19 mouse cellular contexts compared by ENCODE assay signal in the genomic region with DNA sequence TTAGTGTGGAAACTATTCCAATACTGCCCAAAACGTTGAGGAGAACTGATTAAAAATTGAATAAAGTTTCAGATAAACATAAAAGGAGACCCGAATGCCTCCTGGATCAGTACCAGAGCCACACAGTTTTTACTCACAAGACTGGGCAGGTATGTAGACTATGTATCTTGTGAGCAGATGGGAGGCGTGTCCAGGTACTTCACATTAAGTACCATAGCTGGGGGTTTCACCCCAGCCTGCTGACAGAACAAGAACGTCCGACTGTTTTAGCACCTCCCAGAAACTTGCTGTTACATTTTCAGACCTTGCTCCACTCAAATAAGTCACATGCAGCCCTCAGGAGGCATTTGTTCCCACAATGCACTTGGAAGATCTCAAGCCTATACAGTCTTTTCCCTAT.
DNase-seq lines count a peak whose midpoint lies in the region; ATAC-seq and TF ChIP-seq lines count a peak whose summit lies in the region.
"Had no signal": no experiment of that assay in that cellular context is flagged by ENCODE, and none has a peak within 500 bp of the region (broad histone marks: within the 10 kb centered on the region; RNA-seq: fewer than 3 reads in every experiment).

No protein-coding gene starts in this region.

- no peaks in the 10 kb centered on the region for H3K9me3 ChIP-seq in lung, embryonic 15.5 days
- H3K9me3 ChIP-seq in lung, postnatal 0 days (ENCODE audit: low read length): no peaks in the 10 kb centered on the region
- H3K9me3 ChIP-seq in stomach, embryonic 14.5 days (ENCODE audit: control insufficient read depth, low read depth, low read length): no peaks in the 10 kb centered on the region
- H3K9me3 ChIP-seq in stomach, postnatal 0 days (ENCODE audit: control insufficient read depth, low read length): no peaks in the 10 kb centered on the region
- H3K9me3 ChIP-seq: embryonic facial prominence, embryonic 10.5 days; embryonic facial prominence, embryonic 12.5 days; forebrain, embryonic 13.5 days; forebrain, embryonic 15.5 days had no signal

- no peak for DNase-seq in lung, postnatal 14 days
- peak; percentile 40 for DNase-seq in lung, postnatal 0 days (ENCODE audit: low spot score)
- no peak for DNase-seq in lung, postnatal 10 days
- no peak for DNase-seq in stomach, postnatal 0 days (ENCODE audit: low spot score)
- DNase-seq in adrenal gland, adult 18-20 months (ENCODE audit: low spot score in 2 of 2): no peak
- DNase-seq: adrenal gland, adult 8-10 months; adrenal gland, postnatal 14 days; adrenal gland, postnatal 36 days; cerebellum, adult 11-12 months; cerebellum, adult 2 months; cerebellum, adult 9-10 months; cerebellum, postnatal 10 days; cerebellum, postnatal 25 days had no signal

- no peak overlapping the region for H3K27ac ChIP-seq in lung, embryonic 15.5 days
- H3K27ac ChIP-seq in lung, postnatal 0 days (ENCODE audit: low read length): no peak overlapping the region
- no peak overlapping the region for H3K27ac ChIP-seq in stomach, embryonic 14.5 days (ENCODE audit: low read length)
- no peak overlapping the region for H3K27ac ChIP-seq in stomach, postnatal 0 days (replicated peaks)
- H3K27ac ChIP-seq: embryonic facial prominence, embryonic 10.5 days; embryonic facial prominence, embryonic 12.5 days; forebrain, embryonic 13.5 days; forebrain, embryonic 15.5 days had no signal

- H3K9ac ChIP-seq in lung, embryonic 15.5 days: no peak overlapping the region
- H3K9ac ChIP-seq in lung, postnatal 0 days (replicated peaks; ENCODE audit: low read depth): no peak overlapping the region
- no peak overlapping the region for H3K9ac ChIP-seq in stomach, embryonic 14.5 days (replicated peaks; ENCODE audit: low read depth, low read length)
- H3K9ac ChIP-seq in stomach, postnatal 0 days (ENCODE audit: low read length): no peak overlapping the region
- H3K9ac ChIP-seq: embryonic facial prominence, embryonic 12.5 days; forebrain, embryonic 13.5 days; forebrain, embryonic 15.5 days had no signal

- H3K4me2 ChIP-seq in lung, embryonic 15.5 days: no peak overlapping the region
- no peak overlapping the region for H3K4me2 ChIP-seq in lung, postnatal 0 days (replicated peaks; ENCODE audit: low read depth, low read length)
- H3K4me2 ChIP-seq in stomach, embryonic 14.5 days (replicated peaks; ENCODE audit: low read depth, low read length): no peak overlapping the region
- no peak overlapping the region for H3K4me2 ChIP-seq in stomach, postnatal 0 days (replicated peaks; ENCODE audit: low read depth)
- H3K4me2 ChIP-seq: embryonic facial prominence, embryonic 12.5 days; forebrain, embryonic 13.5 days; forebrain, embryonic 15.5 days had no signal

- H3K4me3 ChIP-seq in lung, embryonic 15.5 days: no peak overlapping the region
- no peak overlapping the region for H3K4me3 ChIP-seq in lung, postnatal 0 days (ENCODE audit: low read depth, low read length)
- no peak overlapping the region for H3K4me3 ChIP-seq in stomach, embryonic 14.5 days (ENCODE audit: low read depth, low read length)
- H3K4me3 ChIP-seq in stomach, postnatal 0 days (ENCODE audit: low read depth, low read length): no peak overlapping the region
- H3K4me3 ChIP-seq: embryonic facial prominence, embryonic 10.5 days; embryonic facial prominence, embryonic 12.5 days; forebrain, embryonic 13.5 days; forebrain, embryonic 15.5 days had no signal

- peak; percentile 46; the same call in 1 of the 2 replicates for ATAC-seq in lung, embryonic 15.5 days (ENCODE audit: borderline replicate concordance, extremely low read depth, low FRiP score, low TSS enrichment)
- peak; percentile 75 for ATAC-seq in lung, postnatal 0 days
- peak; percentile 23; the same call in 1 of the 2 replicates for ATAC-seq in stomach, embryonic 14.5 days (ENCODE audit: insufficient number of reproducible peaks, insufficient read depth, low FRiP score, low read depth)
- no peak for ATAC-seq in stomach, postnatal 0 days (ENCODE audit: low FRiP score, low TSS enrichment)
- ATAC-seq: forebrain, embryonic 13.5 days; forebrain, embryonic 15.5 days had no signal

- H3K4me1 ChIP-seq in lung, embryonic 15.5 days: peaks cover 5% of the 10 kb centered on the region; the same call in 1 of the 2 replicates
- no peaks in the 10 kb centered on the region for H3K4me1 ChIP-seq in lung, postnatal 0 days (ENCODE audit: insufficient read depth, low read depth, low read length)
- peaks cover 4% of the 10 kb centered on the region; the same call in 1 of the 2 replicates for H3K4me1 ChIP-seq in stomach, embryonic 14.5 days (ENCODE audit: control insufficient read depth, insufficient read depth, low read length)
- H3K4me1 ChIP-seq in stomach, postnatal 0 days (replicated peaks; ENCODE audit: control insufficient read depth, insufficient read depth): no peaks in the 10 kb centered on the region
- H3K4me1 ChIP-seq: embryonic facial prominence, embryonic 10.5 days; embryonic facial prominence, embryonic 12.5 days; forebrain, embryonic 13.5 days; forebrain, embryonic 15.5 days had no signal

- no peak for TF ChIP-seq CTCF in lung, postnatal 0 days (IDR thresholded peaks at IDR 0.05)
- no peak for TF ChIP-seq CTCF in stomach, postnatal 0 days (IDR thresholded peaks at IDR 0.05; ENCODE audit: low read depth)

- H3K36me3 ChIP-seq in lung, embryonic 15.5 days: no peaks in the 10 kb centered on the region
- no peaks in the 10 kb centered on the region for H3K36me3 ChIP-seq in lung, postnatal 0 days (ENCODE audit: insufficient read depth, low read length)
- H3K36me3 ChIP-seq in stomach, embryonic 14.5 days (ENCODE audit: control insufficient read depth, insufficient read depth, low read length): no peaks in the 10 kb centered on the region
- no peaks in the 10 kb centered on the region for H3K36me3 ChIP-seq in stomach, postnatal 0 days (ENCODE audit: control insufficient read depth, insufficient read depth, low read length)
- H3K36me3 ChIP-seq: embryonic facial prominence, embryonic 10.5 days; embryonic facial prominence, embryonic 12.5 days; forebrain, embryonic 15.5 days had no signal

- no peak for TF ChIP-seq EP300 in lung, postnatal 0 days (IDR thresholded peaks at IDR 0.05)
- TF ChIP-seq EP300 in stomach, postnatal 0 days (optimal IDR thresholded peaks at IDR 0.05): no peak

- no peaks in the 10 kb centered on the region for H3K27me3 ChIP-seq in lung, embryonic 15.5 days
- no peaks in the 10 kb centered on the region for H3K27me3 ChIP-seq in lung, postnatal 0 days (replicated peaks; ENCODE audit: insufficient read depth, low read length)
- no peaks in the 10 kb centered on the region for H3K27me3 ChIP-seq in stomach, embryonic 14.5 days (ENCODE audit: control insufficient read depth, insufficient read depth, low read length)
- no peaks in the 10 kb centered on the region for H3K27me3 ChIP-seq in stomach, postnatal 0 days (ENCODE audit: control insufficient read depth, insufficient read depth, low read length)
- H3K27me3 ChIP-seq: embryonic facial prominence, embryonic 12.5 days; forebrain, embryonic 13.5 days; forebrain, embryonic 15.5 days had no signal

- WGBS in lung, embryonic 15.5 days: 21% methylated on average over 5 of the region's 5 CpGs
- 15% methylated on average over 5 of the region's 5 CpGs for WGBS in lung, postnatal 0 days
- WGBS in stomach, embryonic 14.5 days: 34% methylated on average over 5 of the region's 5 CpGs
- 29% methylated on average over 5 of the region's 5 CpGs for WGBS in stomach, postnatal 0 days
